Mouse (Mus musculus) erythroblast, embryonic 14.5 days (primary cell): ENCODE measurements around the gene Fam43b.

Experiments used
- GATA1 ChIP-seq: IDR thresholded peaks from 2 replicates; pipeline ENCODE4 v1.6.1; 2012; ENCODE audit warnings: low read length, inconsistent platforms, mixed read lengths
- TAL1 ChIP-seq: IDR thresholded peaks from 3 replicates; pipeline ENCODE4 v1.6.1; 2012; ENCODE audit warnings: low read length, inconsistent platforms, mixed read lengths

GRCm38 (mm10) chr4:138353438-138354171 lies 42.7 kb downstream of the Fam43b start:
- no peak for TF ChIP-seq GATA1
- TF ChIP-seq TAL1, result no peak
